Comparison of ENCODE assay signal across 26 mouse cellular contexts in genomic region chr5:65096082-65096481, GRCm38 (mm10). TPM values are rescaled to one million over a fixed set of nuclear protein-coding genes. Genes with fewer than 3 reads are reported as not detected.
"Had no signal": no experiment of that assay in that cellular context is flagged by ENCODE, and none has a peak within 500 bp of the region (broad histone marks: within the 10 kb centered on the region; RNA-seq: fewer than 3 reads in every experiment).

No protein-coding gene starts in this region.

- H3K4me2 ChIP-seq: heart, embryonic 12.5 days; hindbrain, embryonic 12.5 days; hindbrain, embryonic 14.5 days; intestine, embryonic 15.5 days; limb, embryonic 12.5 days; liver, embryonic 11.5 days had no signal

- H3K9ac ChIP-seq: heart, embryonic 12.5 days; hindbrain, embryonic 12.5 days; hindbrain, embryonic 14.5 days; intestine, embryonic 15.5 days; limb, embryonic 12.5 days had no signal

- H3K36me3 ChIP-seq: heart, embryonic 10.5 days; heart, embryonic 12.5 days; hindbrain, embryonic 10.5 days; hindbrain, embryonic 12.5 days; intestine, embryonic 15.5 days; limb, embryonic 10.5 days; limb, embryonic 12.5 days had no signal

- H3K9me3 ChIP-seq: heart, embryonic 10.5 days; heart, embryonic 12.5 days; hindbrain, embryonic 10.5 days; hindbrain, embryonic 12.5 days; intestine, embryonic 15.5 days; limb, embryonic 10.5 days; limb, embryonic 12.5 days had no signal

- H3K27ac ChIP-seq: heart, embryonic 10.5 days; hindbrain, embryonic 10.5 days; hindbrain, embryonic 12.5 days; hindbrain, embryonic 14.5 days; intestine, embryonic 15.5 days; layer of hippocampus, adult 2 months; left cerebral cortex, adult 2 months; limb, embryonic 10.5 days; limb, embryonic 12.5 days had no signal

- H3K4me3 ChIP-seq: heart, embryonic 10.5 days; heart, embryonic 12.5 days; hindbrain, embryonic 10.5 days; hindbrain, embryonic 12.5 days; intestine, embryonic 15.5 days; layer of hippocampus, adult 2 months; left cerebral cortex, adult 2 months; limb, embryonic 10.5 days; limb, embryonic 12.5 days had no signal

- DNase-seq: gastrocnemius, postnatal 14 days; heart, adult 18-20 months; heart, postnatal 10 days; heart, postnatal 4 days; kidney, adult 18-20 months; kidney, adult 8-10 months; kidney, postnatal 10 days; kidney, postnatal 25 days; kidney, postnatal 4 days; liver had no signal

- H3K27me3 ChIP-seq: heart, embryonic 12.5 days; intestine, embryonic 15.5 days; limb, embryonic 12.5 days had no signal

- H3K4me1 ChIP-seq: heart, embryonic 10.5 days; heart, embryonic 12.5 days; intestine, embryonic 15.5 days had no signal

- ATAC-seq: hindbrain, embryonic 16.5 days; inflammation-experienced regulatory T-cells, adult 6 months; intestine, embryonic 15.5 days; intestine, postnatal 0 days had no signal

RNA-seq across cellular contexts. Expression of gene Tmem156, which starts 4.2 kb away (rescaled TPM):
- total RNA-seq: gastrocnemius, postnatal 14 days; heart, postnatal 25 days had no signal
- polyA plus RNA-seq: heart, embryonic 14.5 days; hindbrain, embryonic 10.5 days; hindbrain, embryonic 12.5 days; hindbrain, embryonic 14.5 days; hindbrain, embryonic 16.5 days; limb, embryonic 10.5 days; limb, embryonic 12.5 days had no signal
